ENCODE assay signal across 8 mouse cellular contexts in genomic region chr15:89170102-89170501, GRCm38 (mm10). TPM values are rescaled to one million over a fixed set of nuclear protein-coding genes. Genes with fewer than 3 reads are reported as not detected.
A peak's percentile ranks its signal among the peaks of the same experiment; 100 is the strongest.
DNase-seq lines count a peak whose midpoint lies in the region; ATAC-seq and TF ChIP-seq lines count a peak whose summit lies in the region.

No protein-coding gene starts in this region.

- DNase-seq in adrenal gland, adult (ENCODE audit: inconsistent age in 2 of 2, low spot score in 1 of 2) = peak; percentile 58 to 70
- DNase-seq in adrenal gland, postnatal 25 days = no peak
- DNase-seq in hindbrain, postnatal 0 days (ENCODE audit: low spot score) = no peak
- DNase-seq in liver, embryonic 13.5 days = no peak
- no peak for DNase-seq in T-cell, adult 2 months (ENCODE audit: low spot score)
- no peak for DNase-seq in right cerebral cortex, adult 2 months (ENCODE audit: low spot score in 2 of 2)
- DNase-seq in left cerebral cortex, postnatal 25 days (ENCODE audit: low spot score in 2 of 2) = no peak

- no peak overlapping the region for H3K4me3 ChIP-seq in embryonic facial prominence, embryonic 12.5 days
- H3K4me3 ChIP-seq in hindbrain, postnatal 0 days (ENCODE audit: low read length) = no peak overlapping the region
- H3K4me3 ChIP-seq in liver, embryonic 13.5 days (replicated peaks) = no peak overlapping the region

- H3K9me3 ChIP-seq in embryonic facial prominence, embryonic 12.5 days = no peaks in the 10 kb centered on the region
- no peaks in the 10 kb centered on the region for H3K9me3 ChIP-seq in hindbrain, postnatal 0 days (ENCODE audit: low read length)
- no peaks in the 10 kb centered on the region for H3K9me3 ChIP-seq in liver, embryonic 13.5 days (replicated peaks)

- intact Hi-C loops in left cerebral cortex, postnatal 25 days (cut with DNase I) = no loop called here

- peaks cover 39% of the 10 kb centered on the region for H3K36me3 ChIP-seq in embryonic facial prominence, embryonic 12.5 days
- H3K36me3 ChIP-seq in hindbrain, postnatal 0 days (ENCODE audit: insufficient read depth, low read length) = peaks cover 29% of the 10 kb centered on the region
- H3K36me3 ChIP-seq in liver, embryonic 13.5 days = peaks cover 26% of the 10 kb centered on the region

- WGBS in embryonic facial prominence, embryonic 12.5 days = 56% methylated on average over 3 of the region's 3 CpGs
- 39% methylated on average over 3 of the region's 3 CpGs for WGBS in hindbrain, postnatal 0 days
- 31% methylated on average over 3 of the region's 3 CpGs for WGBS in liver, embryonic 13.5 days (ENCODE audit: insufficient replicate concordance)

- H3K27me3 ChIP-seq in embryonic facial prominence, embryonic 12.5 days = no peaks in the 10 kb centered on the region
- H3K27me3 ChIP-seq in hindbrain, postnatal 0 days (ENCODE audit: insufficient read depth, low read length) = no peaks in the 10 kb centered on the region
- H3K27me3 ChIP-seq in liver, embryonic 13.5 days = peaks cover 43% of the 10 kb centered on the region

- TF ChIP-seq CTCF in hindbrain, postnatal 0 days (IDR thresholded peaks at IDR 0.05; ENCODE audit: low read depth) = no peak

- H3K9ac ChIP-seq in embryonic facial prominence, embryonic 12.5 days = no peak overlapping the region
- no peak overlapping the region for H3K9ac ChIP-seq in hindbrain, postnatal 0 days (replicated peaks; ENCODE audit: low read length)
- no peak overlapping the region for H3K9ac ChIP-seq in liver, embryonic 13.5 days

- H3K4me1 ChIP-seq in embryonic facial prominence, embryonic 12.5 days = peaks cover 56% of the 10 kb centered on the region
- H3K4me1 ChIP-seq in hindbrain, postnatal 0 days (ENCODE audit: insufficient read depth, low read length) = peaks cover 39% of the 10 kb centered on the region
- H3K4me1 ChIP-seq in liver, embryonic 13.5 days (replicated peaks) = peaks cover 66% of the 10 kb centered on the region

- peak overlapping the region; percentile 39; the same call in 1 of the 2 replicates for H3K4me2 ChIP-seq in embryonic facial prominence, embryonic 12.5 days (replicated peaks)
- peak overlapping the region; percentile 10; the same call in 1 of the 2 replicates for H3K4me2 ChIP-seq in hindbrain, postnatal 0 days (ENCODE audit: low read depth, low read length)
- H3K4me2 ChIP-seq in liver, embryonic 13.5 days = peak overlapping the region; percentile 12; the same call in 1 of the 2 replicates

- peak overlapping the region; percentile 84 for H3K27ac ChIP-seq in embryonic facial prominence, embryonic 12.5 days
- H3K27ac ChIP-seq in hindbrain, postnatal 0 days = peak overlapping the region; percentile 28; the same call in 1 of the 2 replicates
- H3K27ac ChIP-seq in liver, embryonic 13.5 days = peak overlapping the region; percentile 69; the same call in 1 of the 2 replicates

- ATAC-seq in embryonic facial prominence, embryonic 12.5 days (ENCODE audit: insufficient number of reproducible peaks, insufficient read depth, low FRiP score, low TSS enrichment) = no peak
- ATAC-seq in hindbrain, postnatal 0 days = no peak
- ATAC-seq in liver, embryonic 13.5 days (ENCODE audit: low read depth) = peak; percentile 11; the same call in 1 of the 2 replicates

RNA-seq across cellular contexts. Expression of gene Plxnb2, which starts 10.5 kb away (rescaled TPM):
- 121 and 144 TPM in 2 replicates for total RNA-seq in adrenal gland, postnatal 25 days (2021)
- 169 and 182 TPM in 2 replicates for polyA plus RNA-seq in embryonic facial prominence, embryonic 12.5 days (2016; fragmentation: Nextera tagmentation; extraction: Ambion mirVana)
- 239 and 274 TPM in 2 replicates for total RNA-seq in hindbrain, postnatal 0 days (2014; rRNA removed)
- polyA plus RNA-seq in hindbrain, postnatal 0 days (2015; fragmentation: Nextera tagmentation; extraction: Ambion mirVana) = 64.1 and 64.7 TPM in 2 replicates
- polyA plus RNA-seq in liver, embryonic 13.5 days (2015; fragmentation: Nextera tagmentation; extraction: Ambion mirVana) = 20.2 and 21.2 TPM in 2 replicates
- 10 to 100 TPM; 43.4 to 44.9 TPM for total RNA-seq in left cerebral cortex, postnatal 25 days (2021)

RNA-seq across cellular contexts. Expression of gene Mapk11, which starts 20.7 kb away (rescaled TPM):
- 4.1 and 6.1 TPM in 2 replicates for total RNA-seq in adrenal gland, postnatal 25 days (2021)
- polyA plus RNA-seq in embryonic facial prominence, embryonic 12.5 days (2016; fragmentation: Nextera tagmentation; extraction: Ambion mirVana) = 14.0 and 16.4 TPM in 2 replicates
- total RNA-seq in hindbrain, postnatal 0 days (2014; rRNA removed) = 19.7 and 30.6 TPM in 2 replicates
- 15.8 and 17.8 TPM in 2 replicates for polyA plus RNA-seq in hindbrain, postnatal 0 days (2015; fragmentation: Nextera tagmentation; extraction: Ambion mirVana)
- 0.76 and 0.78 TPM in 2 replicates for polyA plus RNA-seq in liver, embryonic 13.5 days (2015; fragmentation: Nextera tagmentation; extraction: Ambion mirVana)
- 10 to 100 TPM; 47.1 to 51.1 TPM for total RNA-seq in left cerebral cortex, postnatal 25 days (2021)

RNA-seq across cellular contexts. Expression of gene Dennd6b, which starts 26.2 kb away (rescaled TPM):
- total RNA-seq in adrenal gland, postnatal 25 days (2021) = 5.7 and 9.1 TPM in 2 replicates
- polyA plus RNA-seq in embryonic facial prominence, embryonic 12.5 days (2016; fragmentation: Nextera tagmentation; extraction: Ambion mirVana) = 30.2 and 30.3 TPM in 2 replicates
- 73.9 and 79.9 TPM in 2 replicates for total RNA-seq in hindbrain, postnatal 0 days (2014; rRNA removed)
- polyA plus RNA-seq in hindbrain, postnatal 0 days (2015; fragmentation: Nextera tagmentation; extraction: Ambion mirVana) = 60.1 and 62.2 TPM in 2 replicates
- polyA plus RNA-seq in liver, embryonic 13.5 days (2015; fragmentation: Nextera tagmentation; extraction: Ambion mirVana) = 3.0 and 3.2 TPM in 2 replicates
- 10 to 100 TPM; 44.8 to 47.0 TPM for total RNA-seq in left cerebral cortex, postnatal 25 days (2021)

RNA-seq across cellular contexts. Expression of gene Mapk12, which starts 29.6 kb away (rescaled TPM):
- 8.1 and 11.3 TPM in 2 replicates for total RNA-seq in adrenal gland, postnatal 25 days (2021)
- 7.5 and 7.6 TPM in 2 replicates for polyA plus RNA-seq in embryonic facial prominence, embryonic 12.5 days (2016; fragmentation: Nextera tagmentation; extraction: Ambion mirVana)
- 3.3 and 4.8 TPM in 2 replicates for total RNA-seq in hindbrain, postnatal 0 days (2014; rRNA removed)
- 2.6 and 5.1 TPM in 2 replicates for polyA plus RNA-seq in hindbrain, postnatal 0 days (2015; fragmentation: Nextera tagmentation; extraction: Ambion mirVana)
- polyA plus RNA-seq in liver, embryonic 13.5 days (2015; fragmentation: Nextera tagmentation; extraction: Ambion mirVana) = 1.5 and 1.7 TPM in 2 replicates
- total RNA-seq in left cerebral cortex, postnatal 25 days (2021) = 1 to 10 TPM; 5.9 to 7.6 TPM

RNA-seq across cellular contexts. Expression of gene Ppp6r2, which starts 41.3 kb away (rescaled TPM):
- 43.3 and 45.8 TPM in 2 replicates for total RNA-seq in adrenal gland, postnatal 25 days (2021)
- polyA plus RNA-seq in embryonic facial prominence, embryonic 12.5 days (2016; fragmentation: Nextera tagmentation; extraction: Ambion mirVana) = 38.9 and 41.9 TPM in 2 replicates
- total RNA-seq in hindbrain, postnatal 0 days (2014; rRNA removed) = 257 and 290 TPM in 2 replicates
- 71.2 and 72.7 TPM in 2 replicates for polyA plus RNA-seq in hindbrain, postnatal 0 days (2015; fragmentation: Nextera tagmentation; extraction: Ambion mirVana)
- 16.2 and 17.1 TPM in 2 replicates for polyA plus RNA-seq in liver, embryonic 13.5 days (2015; fragmentation: Nextera tagmentation; extraction: Ambion mirVana)
- total RNA-seq in left cerebral cortex, postnatal 25 days (2021) = 100 to 1,000 TPM; 148 to 149 TPM

Comparison
In these comparisons a context has a peak if more than half of its experiments do, and no peak if none do; other contexts are left out.
1. DNase-seq: peak in adrenal gland, adult (2 of 2); none in adrenal gland, postnatal 25 days (single experiment), hindbrain, postnatal 0 days (single experiment), liver, embryonic 13.5 days (single experiment), T-cell, adult 2 months (single experiment), right cerebral cortex, adult 2 months (0 of 2) and left cerebral cortex, postnatal 25 days (0 of 2).
2. H3K27ac ChIP-seq: peak in every context shown above with its lines; median percentile 84 in embryonic facial prominence, embryonic 12.5 days; 69 in liver, embryonic 13.5 days; 28 in hindbrain, postnatal 0 days.
3. Peak in every context shown above with its lines, with median percentiles within 50 percentile points of each other: H3K4me2 ChIP-seq.